8 mouse cellular contexts compared by ENCODE assay signal in genomic region chr6:126163861-126164755, GRCm38 (mm10). TPM values are rescaled to one million over a fixed set of nuclear protein-coding genes. Genes with fewer than 3 reads are reported as not detected.
DNase-seq lines count a peak whose midpoint lies in the region; ATAC-seq and TF ChIP-seq lines count a peak whose summit lies in the region.

No protein-coding gene starts in this region.

- peak overlapping the region; percentile 58 for H3K4me2 ChIP-seq in forebrain, embryonic 16.5 days (ENCODE audit: low read length)

- H3K4me3 ChIP-seq in E14TG2a.4 (replicated peaks; ENCODE audit: low read length), result peak overlapping the region; percentile 60
- H3K4me3 ChIP-seq in forebrain, embryonic 16.5 days (replicated peaks; ENCODE audit: low read length), result peak overlapping the region; percentile 37
- 0 out of 2 replicates have a peak overlapping the region, but pooled peaks have one; percentile 41 for H3K4me3 ChIP-seq in olfactory bulb, adult 2 months (ENCODE audit: insufficient read depth, low read depth, low read length)

- peak; percentile 17 for DNase-seq in ZHBTc4 (ENCODE audit: low read depth, low spot score)
- DNase-seq in kidney, postnatal 4 days, result peak; percentile 39 to 62
- DNase-seq in layer of hippocampus, postnatal 14 days (ENCODE audit: low spot score in 2 of 2), result no peak
- DNase-seq in thymus, postnatal 36 days, result no peak
- DNase-seq in frontal cortex, adult 2 months (ENCODE audit: extremely low spot score in 1 of 2, low spot score in 1 of 2), result no peak

- H3K9me3 ChIP-seq in E14TG2a.4 (ENCODE audit: low read length), result no peaks in the 10 kb centered on the region
- no peaks in the 10 kb centered on the region for H3K9me3 ChIP-seq in forebrain, embryonic 16.5 days (ENCODE audit: control insufficient read depth, low read length)

- H3K4me1 ChIP-seq in E14TG2a.4 (replicated peaks; ENCODE audit: low read depth, low read length), result peaks cover 55% of the 10 kb centered on the region
- H3K4me1 ChIP-seq in forebrain, embryonic 16.5 days (replicated peaks; ENCODE audit: control insufficient read depth, insufficient read depth, low read length), result peaks cover 44% of the 10 kb centered on the region
- H3K4me1 ChIP-seq in olfactory bulb, adult 2 months (ENCODE audit: control insufficient read depth, insufficient read depth, low read length), result peaks cover 27% of the 10 kb centered on the region

- no peak for TF ChIP-seq CTCF in E14TG2a.4 (conservative IDR thresholded peaks at IDR 0.05; ENCODE audit: low read length)
- no peak for TF ChIP-seq CTCF in olfactory bulb, adult 2 months (IDR thresholded peaks at IDR 0.05; ENCODE audit: insufficient read depth, low read depth, low read length)

- no peak for ATAC-seq in forebrain, embryonic 16.5 days

- peaks cover 83% of the 10 kb centered on the region for H3K27me3 ChIP-seq in E14TG2a.4 (ENCODE audit: insufficient read depth, low read length)
- H3K27me3 ChIP-seq in forebrain, embryonic 16.5 days (replicated peaks; ENCODE audit: control insufficient read depth, insufficient read depth, low read length), result peaks cover 31% of the 10 kb centered on the region

- no peak overlapping the region for H3K9ac ChIP-seq in forebrain, embryonic 16.5 days (replicated peaks; ENCODE audit: low read depth, low read length)

- TF ChIP-seq POLR2A in olfactory bulb, adult 2 months (IDR thresholded peaks at IDR 0.05; ENCODE audit: insufficient read depth, low read depth, low read length), result no peak

- H3K36me3 ChIP-seq in E14TG2a.4 (ENCODE audit: insufficient read depth, low read length), result no peaks in the 10 kb centered on the region
- no peaks in the 10 kb centered on the region for H3K36me3 ChIP-seq in forebrain, embryonic 16.5 days (ENCODE audit: control insufficient read depth, insufficient read depth)

- under 1% methylated on average over 41 of the region's 41 CpGs for WGBS in forebrain, embryonic 16.5 days
- 1% methylated on average over 41 of the region's 41 CpGs for WGBS in olfactory bulb, adult 2 months

- no peak overlapping the region for H3K27ac ChIP-seq in forebrain, embryonic 16.5 days (ENCODE audit: low read length)
- no peak overlapping the region for H3K27ac ChIP-seq in olfactory bulb, adult 2 months (ENCODE audit: insufficient read depth, low read depth, low read length)

RNA-seq across cellular contexts. Expression of gene Ntf3, which starts 2.6 kb away (rescaled TPM):
- 4.7 and 6.8 TPM in 2 replicates for polyA plus RNA-seq in forebrain, embryonic 16.5 days (2015; fragmentation: Nextera tagmentation; extraction: Ambion mirVana)
- not detected in 2 replicates for polyA plus RNA-seq in olfactory bulb, adult 2 months (2012; ENCODE audit: insufficient read depth, insufficient read length, low replicate concordance, missing spikeins)
- total RNA-seq in layer of hippocampus, postnatal 14 days (2021), result 10 to 100 TPM in 1 of 2 experiments, 1 to 10 TPM in 1; 8.7 to 11.3 TPM
- 0.76 and 1.5 TPM in 2 replicates for polyA plus RNA-seq in frontal cortex, adult 2 months (2012; rRNA removed)

Comparison
In these comparisons a context has a peak if more than half of its experiments do, and no peak if none do; other contexts are left out.
1. DNase-seq: peak in ZHBTc4 (single experiment) and kidney, postnatal 4 days (2 of 2); none in layer of hippocampus, postnatal 14 days (0 of 2), thymus, postnatal 36 days (0 of 2) and frontal cortex, adult 2 months (0 of 2).
2. Peak in every context shown above with its lines, with median percentiles within 50 percentile points of each other: H3K4me3 ChIP-seq.